Mouse (Mus musculus): ENCODE data around the gene Rbp7.
"Not testable (repeated sequence)": the region's sequence is repeated elsewhere in the genome, so short reads cannot be mapped to it uniquely, and the experiment has no call there.

The Rbp7 gene

GRCm38 (mm10) chr4:149454879-149455278 is at the start of gene Rbp7:
Gene Rbp7, minus strand, starts transcription at chr4:149454978.
- DNase-seq: no peak

DNA sequence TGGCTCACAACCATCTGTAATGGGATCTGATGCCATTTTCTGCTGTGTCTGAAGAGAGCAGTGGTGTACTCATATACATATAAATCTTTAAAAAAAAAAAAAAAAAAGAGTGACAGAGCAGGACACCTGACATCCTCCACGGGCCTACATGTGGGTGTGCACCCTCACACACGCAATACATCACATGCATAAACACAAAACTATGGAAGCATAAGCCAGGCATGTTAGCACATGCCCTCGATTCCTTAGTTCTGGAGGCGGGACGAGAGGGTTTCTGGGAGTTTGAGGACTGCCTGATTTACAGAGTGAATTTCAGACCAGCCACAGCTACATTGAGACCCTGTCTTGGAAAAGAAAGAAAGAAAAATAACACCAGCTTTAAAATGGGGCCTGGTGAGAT is 49.6 kb upstream of the Rbp7 start:
- DNase-seq: no peak

GRCm38 (mm10) chr4:149499790-149500189 is 45.0 kb upstream of the Rbp7 start:
- no peak for DNase-seq

GRCm38 (mm10) chr4:149498901-149499300 is 44.1 kb upstream of the Rbp7 start:
- no peak for DNase-seq

- DNase-seq: no peak
Measured at GRCm38 (mm10) chr4:149496612-149497011, 41.8 kb upstream of the Rbp7 start.

DNA sequence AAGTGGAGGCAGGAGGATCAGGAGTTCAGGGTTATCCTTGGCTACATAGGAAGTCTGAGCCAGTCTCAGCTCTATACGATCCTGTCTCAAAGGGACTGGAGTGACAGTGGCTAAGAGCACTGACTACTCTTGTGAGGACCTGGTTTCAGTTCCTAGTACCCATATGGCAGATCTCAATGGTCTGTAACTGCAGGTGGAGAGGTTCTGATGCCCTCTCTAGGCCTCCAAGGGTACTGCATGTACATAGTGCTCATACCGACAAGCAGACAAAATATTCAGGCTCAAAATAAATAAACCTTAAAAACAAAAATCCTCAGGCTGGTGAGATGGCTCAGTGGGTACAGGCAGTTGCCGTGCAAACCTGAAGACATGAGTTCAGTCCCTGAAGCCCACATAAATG is 36.4 kb upstream of the Rbp7 start:
- DNase-seq: no peak

DNA sequence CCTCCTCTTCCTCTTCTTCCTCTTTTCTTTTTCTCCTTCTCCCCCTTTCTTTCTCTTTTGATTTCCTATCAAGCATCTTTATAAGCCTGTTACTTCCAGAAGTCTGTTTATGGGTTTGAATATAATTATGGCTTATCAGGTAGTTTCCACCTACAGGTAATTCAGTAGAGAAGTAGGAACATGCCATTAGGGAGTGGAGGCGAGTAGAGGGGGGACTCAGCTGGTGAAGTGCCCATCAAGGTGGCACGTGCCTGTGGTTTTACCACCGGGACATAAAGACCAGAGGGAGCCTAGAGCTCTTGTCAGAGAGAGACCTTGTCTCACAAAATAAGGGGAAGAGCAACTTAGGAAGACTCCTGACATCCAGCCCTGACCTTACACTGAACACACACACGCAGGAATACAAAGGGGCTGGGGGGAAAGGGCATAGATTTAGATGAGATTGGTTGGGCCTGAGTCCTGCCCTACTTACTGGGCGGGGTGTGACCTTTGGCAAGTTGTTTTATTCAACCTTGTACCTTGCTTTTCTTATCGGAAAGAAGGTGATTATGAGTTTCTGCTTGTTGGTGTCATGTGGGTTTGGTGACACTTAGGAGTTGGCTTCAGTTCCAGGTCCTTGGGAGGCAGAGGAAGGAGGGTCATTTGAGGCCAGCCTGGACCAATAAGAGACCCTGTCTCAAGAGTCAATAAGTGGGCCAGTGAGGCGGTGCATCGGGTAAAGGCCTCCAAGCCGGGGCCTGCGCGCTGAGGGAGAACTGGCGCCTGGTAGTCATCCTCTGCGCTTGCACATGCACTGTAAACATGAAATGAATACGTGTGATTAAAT is 34.9 kb upstream of the Rbp7 start:
- no peak for DNase-seq

DNA sequence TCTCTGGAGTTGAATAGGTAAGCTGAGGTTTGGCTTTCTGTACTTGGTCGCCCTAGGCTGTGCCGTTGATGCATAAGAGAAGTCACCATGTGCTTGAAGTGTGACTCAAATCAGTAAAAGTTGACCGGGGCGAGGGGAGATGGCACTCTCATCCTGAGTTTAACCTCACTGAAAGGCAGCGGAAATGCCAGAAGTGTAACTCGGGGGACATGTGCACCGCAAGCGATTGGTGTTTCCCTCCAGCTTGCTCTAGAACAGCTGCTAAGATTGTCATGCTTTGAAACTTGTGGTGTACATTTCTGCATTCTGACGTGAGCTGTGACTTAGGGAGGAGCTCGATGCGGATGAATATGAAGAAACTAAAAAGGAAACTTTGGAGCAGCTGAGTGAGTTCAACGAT is 33.0 kb upstream of the Rbp7 start:
- no peak for DNase-seq

DNA sequence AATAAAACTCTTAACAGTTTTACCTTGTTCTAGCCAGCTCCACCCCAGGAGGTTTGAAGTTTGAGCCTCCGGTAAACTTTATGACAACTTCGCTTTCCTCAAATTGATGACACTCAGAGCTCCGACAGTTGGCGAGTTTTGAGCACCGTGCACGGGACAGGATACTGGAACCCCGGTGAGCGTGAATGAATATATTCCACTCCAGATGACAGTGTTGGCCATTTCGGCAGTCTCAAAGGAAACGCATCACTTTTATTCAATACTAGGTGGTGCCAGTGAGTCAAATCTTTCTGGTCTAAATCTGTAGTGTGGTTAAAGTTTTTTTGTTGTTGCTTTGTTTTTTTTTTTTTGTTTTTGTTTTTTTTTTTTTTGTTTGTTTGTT is 31.0 kb upstream of the Rbp7 start:
- no peak for DNase-seq

GRCm38 (mm10) chr4:149485053-149485824 is 30.5 kb upstream of the Rbp7 start, which contains the start of the genes Nmnat1 and Lzic:
Gene Nmnat1, minus strand, starts transcription at chr4:149485202.
Gene Lzic, plus strand, starts transcription at chr4:149485229.
- DNase-seq: peak; percentile 91

- DNase-seq: no peak
Measured at GRCm38 (mm10) chr4:149484566-149484965, 29.8 kb upstream of the Rbp7 start.

GRCm38 (mm10) chr4:149477078-149477477 is 22.3 kb upstream of the Rbp7 start, which contains the start of gene Tmem274:
Gene Tmem274, plus strand, starts transcription at chr4:149477378.
- no peak for DNase-seq

DNA sequence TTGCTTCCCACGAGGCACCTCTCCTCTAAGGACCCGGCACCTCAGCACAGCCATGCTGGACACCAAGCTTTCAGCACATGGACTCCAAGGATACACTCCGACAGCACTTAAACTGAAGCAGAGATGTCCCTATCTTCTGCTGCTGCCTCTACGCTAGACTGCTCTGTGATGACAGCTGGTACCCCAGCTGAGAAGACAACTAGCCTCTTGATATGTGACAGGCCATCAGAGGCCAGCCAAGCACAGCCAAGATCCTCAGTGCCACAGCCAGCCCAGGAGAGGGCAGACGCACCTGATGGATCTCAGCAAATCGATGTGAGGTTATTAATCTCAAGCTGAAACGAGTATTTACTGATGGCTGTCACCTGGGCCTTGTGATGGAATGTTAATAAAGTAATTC is 20.3 kb upstream of the Rbp7 start:
- DNase-seq: no peak

DNA sequence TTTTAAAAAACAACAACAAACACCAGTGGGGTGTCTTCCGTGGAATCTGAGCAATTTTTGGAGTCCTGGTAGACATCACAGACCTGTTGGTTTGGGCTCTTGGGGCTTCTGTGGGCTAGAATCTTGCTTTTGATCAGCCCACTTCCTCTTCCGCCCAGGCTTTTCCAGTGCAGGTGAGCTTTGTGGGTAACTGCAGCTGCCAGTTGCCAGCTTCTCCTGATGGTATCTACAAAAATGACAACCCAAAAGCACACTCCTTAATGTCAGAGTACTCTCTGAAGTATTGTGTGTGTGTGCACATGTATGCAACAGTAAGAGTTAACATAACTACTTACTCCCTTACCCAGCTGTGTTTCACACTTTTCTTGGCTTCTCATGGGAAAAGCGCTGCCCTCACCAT is 14.8 kb upstream of the Rbp7 start:
- no peak for DNase-seq

GRCm38 (mm10) chr4:149463435-149463950 is 8.7 kb upstream of the Rbp7 start:
- DNase-seq: no peak

DNA sequence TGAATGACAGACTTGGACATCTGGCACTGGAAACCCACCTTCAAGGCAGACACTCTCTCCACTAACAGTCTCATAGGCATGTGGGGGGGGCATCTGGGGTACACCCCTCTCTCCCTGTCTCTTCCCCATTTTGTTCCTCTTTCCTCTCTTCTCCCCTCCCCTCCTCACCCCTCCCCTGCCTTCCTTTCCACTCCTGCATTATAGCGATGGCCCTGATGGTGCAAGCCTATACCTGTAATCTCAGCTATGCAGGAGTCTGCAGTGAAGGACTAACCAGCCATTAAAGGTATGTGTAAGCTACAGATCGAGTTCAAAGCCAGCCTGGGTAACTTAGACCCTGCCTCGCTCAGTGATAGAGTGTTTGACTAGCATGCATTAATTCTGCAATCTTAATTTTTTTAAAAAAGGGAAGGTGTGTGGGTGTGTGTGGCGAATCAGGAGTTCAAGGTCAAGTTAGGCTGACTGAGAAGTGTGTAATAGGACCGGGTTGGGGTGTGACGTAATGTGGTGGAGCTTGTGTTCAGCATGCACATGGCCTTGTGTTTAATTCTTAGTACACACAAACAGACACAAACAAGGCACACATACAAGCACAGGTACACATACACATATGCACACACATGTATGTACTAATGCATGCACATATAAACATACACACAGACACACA is 7.7 kb upstream of the Rbp7 start:
- DNase-seq: no peak

DNA sequence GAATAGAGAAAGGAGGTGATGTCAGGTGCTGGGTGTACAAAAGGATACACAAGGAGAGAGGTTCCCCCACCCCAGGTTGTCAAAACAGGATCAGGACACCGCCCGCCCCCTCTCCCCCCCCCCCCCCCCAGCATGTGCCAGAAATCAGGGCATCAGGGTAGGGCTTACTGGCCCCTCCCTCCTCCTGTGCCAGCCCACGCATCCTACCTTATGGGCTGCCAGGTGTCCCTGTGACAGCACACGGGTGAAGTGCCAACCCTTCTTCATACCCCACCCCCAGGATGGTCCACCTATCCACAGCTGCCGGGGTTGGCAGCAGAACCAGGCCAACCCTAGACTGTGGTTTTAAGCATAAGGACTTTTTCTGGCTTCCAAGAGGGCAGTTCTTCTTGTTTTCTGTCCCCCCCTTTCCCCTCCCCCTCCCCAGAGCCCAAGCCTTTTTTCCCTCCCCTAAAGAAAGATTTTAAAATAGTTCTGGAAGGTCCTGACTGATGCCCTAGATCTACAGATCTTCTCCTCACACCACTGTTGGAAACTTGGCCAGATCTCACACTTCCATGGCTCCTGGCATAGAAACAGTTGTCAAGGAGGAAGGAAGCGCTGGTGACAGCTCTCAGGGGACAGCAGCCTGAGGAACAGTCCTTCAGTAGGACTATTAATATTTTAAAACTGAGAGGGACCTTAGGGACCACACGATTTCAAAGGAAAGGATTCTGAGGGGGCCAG is 7.0 kb upstream of the Rbp7 start:
- peak; percentile 88 for DNase-seq

- DNase-seq: not testable (repeated sequence)
Measured at GRCm38 (mm10) chr4:149460475-149460874, 5.7 kb upstream of the Rbp7 start.

- DNase-seq: no peak
Measured at GRCm38 (mm10) chr4:149459425-149459824, 4.6 kb upstream of the Rbp7 start.

DNA sequence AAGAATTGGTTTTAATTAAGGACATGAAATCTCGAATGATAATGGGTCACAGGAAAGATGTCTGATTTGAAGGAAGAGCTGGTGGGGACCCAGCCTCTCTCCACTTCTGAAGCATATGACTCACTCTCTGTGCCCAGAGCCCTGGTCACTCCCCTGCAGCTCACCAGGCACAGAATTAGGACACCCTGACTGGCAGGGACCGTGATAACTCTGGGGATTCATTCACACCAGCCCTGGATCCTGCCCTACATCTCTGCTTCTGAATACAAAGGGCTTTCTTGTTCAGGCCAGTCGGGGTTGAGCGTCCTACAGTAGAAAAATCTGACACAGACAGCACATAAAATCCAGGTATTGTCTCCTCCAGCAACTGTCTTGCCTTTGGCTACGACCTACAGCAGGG is 3.7 kb upstream of the Rbp7 start:
- DNase-seq: no peak

DNA sequence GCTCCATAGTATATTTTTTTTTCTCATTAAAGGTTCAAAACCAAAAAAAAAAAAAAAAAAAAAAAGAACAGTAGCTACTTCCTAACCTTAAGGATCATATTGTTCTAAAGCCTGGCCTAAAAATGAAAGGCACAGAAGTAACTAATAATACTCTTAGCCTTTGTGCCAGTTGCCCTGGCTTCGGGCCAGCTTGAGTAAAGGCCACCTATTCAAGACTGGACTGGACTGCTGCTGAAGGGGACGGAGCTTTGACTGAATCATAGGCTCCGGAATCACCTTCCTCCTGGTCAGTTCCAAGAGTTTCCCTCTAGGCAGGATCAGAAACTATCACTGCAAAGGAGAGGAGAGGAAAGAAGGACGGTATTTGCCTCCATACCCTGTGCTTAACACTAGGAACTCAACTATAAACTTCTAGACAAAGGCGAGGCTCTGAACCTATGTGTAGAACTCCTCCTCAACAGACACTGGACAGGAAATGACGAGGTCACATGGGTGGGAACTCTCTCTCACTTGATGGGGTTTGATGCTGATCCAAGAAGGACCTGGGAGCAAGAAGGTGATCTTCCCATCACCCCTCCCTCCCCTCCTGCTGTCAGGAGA is 3.2 kb upstream of the Rbp7 start:
- no peak for DNase-seq

GRCm38 (mm10) chr4:149457163-149457562 is 2.4 kb upstream of the Rbp7 start:
- not testable (repeated sequence) for DNase-seq

Data from cerebellum, adult 9-11 months (tissue).